Mouse (Mus musculus) liver, postnatal 0 days (tissue): ENCODE measurements around the gene Usp30.

Source experiments
- CTCF ChIP-seq: sonication (generic); IDR thresholded peaks from 2 replicates; pipeline ENCODE4 v1.5.1; 2016; ENCODE audit warnings: antibody characterized with exemption, low read depth
- EP300 ChIP-seq: IDR thresholded peaks from 2 replicates; pipeline ENCODE4 v1.6.1; 2016; ENCODE audit warnings: antibody characterized with exemption, low read depth, mild to moderate bottlenecking

DNA sequence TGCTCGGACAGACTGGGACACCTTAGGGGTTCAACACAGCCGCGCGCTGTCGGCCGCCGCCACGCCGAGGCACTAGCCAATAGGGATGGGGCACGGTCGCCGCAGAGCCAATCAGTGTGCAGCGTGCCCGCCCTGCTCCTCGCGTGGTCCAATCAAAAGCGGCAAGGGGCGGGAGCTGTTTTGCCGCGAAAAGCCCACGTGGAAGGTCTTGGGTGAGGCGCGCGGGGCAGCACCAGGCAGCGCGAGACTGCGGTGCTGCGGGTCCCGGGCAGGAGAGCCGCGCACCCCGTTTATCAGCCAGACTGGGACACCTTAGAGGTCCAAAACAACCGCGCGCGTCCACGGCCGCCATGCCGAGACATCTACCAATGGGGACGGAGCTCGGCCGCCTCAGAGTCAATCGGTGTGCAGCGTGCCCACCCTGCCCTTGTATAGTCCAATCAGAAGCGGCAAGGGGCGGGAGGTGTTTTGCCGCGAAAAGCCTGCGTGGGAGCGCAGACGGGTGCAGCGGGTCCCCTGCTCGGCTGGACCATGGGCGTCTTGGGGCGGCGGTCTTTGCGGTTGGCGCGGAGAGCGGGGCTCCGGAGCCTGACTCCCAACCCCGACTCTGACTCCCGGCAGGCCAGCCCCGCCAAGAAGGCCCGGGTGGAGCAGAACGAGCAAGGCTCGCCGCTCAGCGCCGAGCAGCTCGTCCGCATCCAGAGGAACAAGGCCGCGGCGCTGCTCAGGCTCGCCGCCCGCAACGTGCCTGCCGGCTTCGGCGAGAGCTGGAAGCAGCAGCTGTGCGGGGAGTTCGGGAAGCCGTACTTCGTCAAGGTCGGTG, 65.6 kb downstream of the Usp30 start:
- TF ChIP-seq CTCF = no peak
- TF ChIP-seq EP300 = peak; percentile 82; the same call in 1 of the 2 replicates
